In genomic region chr5:139912121-139912771, GRCm38 (mm10) we compare ENCODE assay signal across 9 mouse cellular contexts. TPM values are rescaled to one million over a fixed set of nuclear protein-coding genes. Genes with fewer than 3 reads are reported as not detected.
DNase-seq lines count a peak whose midpoint lies in the region; ATAC-seq and TF ChIP-seq lines count a peak whose summit lies in the region.
"Had no signal": no experiment of that assay in that cellular context is flagged by ENCODE, and none has a peak within 500 bp of the region (broad histone marks: within the 10 kb centered on the region; RNA-seq: fewer than 3 reads in every experiment).

No protein-coding gene starts in this region.

- under 1% methylated on average over 31 of the region's 64 CpGs for WGBS in forebrain, embryonic 12.5 days
- WGBS in midbrain, embryonic 14.5 days, result under 1% methylated on average over 38 of the region's 64 CpGs

- intact Hi-C loops in left cerebral cortex, adult 2 months (cut with DNase I), result no loop called here
- intact Hi-C loops in left cerebral cortex, postnatal 4 days (cut with DNase I), result no loop called here
- intact Hi-C loops in left cerebral cortex, postnatal 25 days (cut with DNase I), result no loop called here

- ATAC-seq in forebrain, embryonic 12.5 days (ENCODE audit: low FRiP score), result peak; percentile 45; the same call in 1 of the 2 replicates
- peak; percentile 12; the same call in 1 of the 2 replicates for ATAC-seq in midbrain, embryonic 14.5 days (ENCODE audit: low FRiP score, low TSS enrichment)

- TF ChIP-seq CTCF in left cerebral cortex, adult 2 months (IDR thresholded peaks at IDR 0.05), result no peak

- no peaks in the 10 kb centered on the region for H3K9me3 ChIP-seq in forebrain, embryonic 12.5 days
- no peaks in the 10 kb centered on the region for H3K9me3 ChIP-seq in midbrain, embryonic 14.5 days (ENCODE audit: control insufficient read depth, low read length)

- no peak for DNase-seq in left cerebral cortex, adult 2 months (ENCODE audit: extremely low spot score in 1 of 2, low spot score in 2 of 2)
- DNase-seq in left cerebral cortex, adult 18-20 months (ENCODE audit: low spot score in 2 of 2), result no peak
- peak; percentile 68 for DNase-seq in kidney, postnatal 10 days
- DNase-seq in midbrain, embryonic 14.5 days, result peak; percentile 70
- DNase-seq in left cerebral cortex, postnatal 4 days, result no peak
- no peak for DNase-seq in left cerebral cortex, postnatal 25 days (ENCODE audit: low spot score in 2 of 2)
- DNase-seq in gastrocnemius, adult 18-20 months (ENCODE audit: low spot score), result no peak

- peak overlapping the region; percentile 98 for H3K4me2 ChIP-seq in forebrain, embryonic 12.5 days
- H3K4me2 ChIP-seq in midbrain, embryonic 14.5 days (ENCODE audit: low read length), result peak overlapping the region; percentile 95

- H3K36me3 ChIP-seq in forebrain, embryonic 12.5 days (replicated peaks), result no peaks in the 10 kb centered on the region
- H3K36me3 ChIP-seq in midbrain, embryonic 14.5 days (ENCODE audit: control insufficient read depth, insufficient read depth, low read length), result no peaks in the 10 kb centered on the region

- peak overlapping the region; percentile 68 for H3K9ac ChIP-seq in forebrain, embryonic 12.5 days
- peak overlapping the region; percentile 49 for H3K9ac ChIP-seq in midbrain, embryonic 14.5 days (replicated peaks; ENCODE audit: low read length)

- H3K4me1 ChIP-seq in forebrain, embryonic 12.5 days, result peaks cover 61% of the 10 kb centered on the region
- H3K4me1 ChIP-seq in midbrain, embryonic 14.5 days (ENCODE audit: control insufficient read depth, insufficient read depth, low read length), result peaks cover 30% of the 10 kb centered on the region; the same call in 1 of the 2 replicates

- H3K4me3 ChIP-seq in left cerebral cortex, adult 2 months, result peak overlapping the region; percentile 45
- H3K4me3 ChIP-seq in forebrain, embryonic 12.5 days (replicated peaks), result peak overlapping the region; percentile 56
- peak overlapping the region; percentile 47 for H3K4me3 ChIP-seq in midbrain, embryonic 14.5 days (replicated peaks; ENCODE audit: low read depth, low read length)

- H3K27me3 ChIP-seq in forebrain, embryonic 12.5 days, result peaks cover 99% of the 10 kb centered on the region
- H3K27me3 ChIP-seq in midbrain, embryonic 14.5 days (ENCODE audit: control insufficient read depth, insufficient read depth, low read length), result peaks cover 54% of the 10 kb centered on the region

- H3K27ac ChIP-seq in left cerebral cortex, adult 2 months, result no peak overlapping the region; the same call in 1 of the 2 replicates
- no peak overlapping the region for H3K27ac ChIP-seq in forebrain, embryonic 12.5 days
- H3K27ac ChIP-seq in midbrain, embryonic 14.5 days (replicated peaks; ENCODE audit: low read depth, low read length), result peak overlapping the region; percentile 65
- H3K27ac ChIP-seq: macrophage had no signal

RNA-seq across cellular contexts. Expression of gene Elfn1, which starts 4.5 kb away (rescaled TPM):
- 10 to 100 TPM; 34.5 to 38.1 TPM for total RNA-seq in left cerebral cortex, adult 2 months (2021)
- total RNA-seq in left cerebral cortex, adult 18-20 months (2021), result 10 to 100 TPM; 32.3 to 36.1 TPM
- polyA plus RNA-seq in forebrain, embryonic 12.5 days (2016; fragmentation: Nextera tagmentation; extraction: Ambion mirVana), result 0.81 and 0.88 TPM in 2 replicates
- 3.0 and 3.9 TPM in 2 replicates for polyA plus RNA-seq in midbrain, embryonic 14.5 days (2014; fragmentation: Nextera tagmentation; extraction: Ambion mirVana)
- 10 to 100 TPM; 33.5 to 37.2 TPM for total RNA-seq in left cerebral cortex, postnatal 4 days (2021)
- total RNA-seq in left cerebral cortex, postnatal 25 days (2021), result 10 to 100 TPM; 35.0 to 37.6 TPM
- not detected for total RNA-seq in gastrocnemius, adult 18-20 months (2021)
- polyA plus RNA-seq: macrophage had no signal

Comparison
In these comparisons a context has a peak if more than half of its experiments do, and no peak if none do; other contexts are left out.
1. DNase-seq: peak in kidney, postnatal 10 days (single experiment) and midbrain, embryonic 14.5 days (single experiment); none in left cerebral cortex, adult 2 months (0 of 2), left cerebral cortex, adult 18-20 months (0 of 2), left cerebral cortex, postnatal 4 days (single experiment), left cerebral cortex, postnatal 25 days (0 of 2) and gastrocnemius, adult 18-20 months (single experiment).
2. RNA of gene Elfn1, which starts 4.5 kb away (total RNA-seq): 34.5 to 38.1 TPM in left cerebral cortex, adult 2 months, 35.0 to 37.6 TPM in left cerebral cortex, postnatal 25 days, 33.5 to 37.2 TPM in left cerebral cortex, postnatal 4 days and 32.3 to 36.1 TPM in left cerebral cortex, adult 18-20 months; not detected in gastrocnemius, adult 18-20 months; every median in the first group is over 10 times any median in the second.
3. Peak in every context shown above with its lines, with median percentiles within 50 percentile points of each other: H3K4me3 ChIP-seq.